Mouse (Mus musculus): ENCODE results near the gene Kif21a.

DNA sequence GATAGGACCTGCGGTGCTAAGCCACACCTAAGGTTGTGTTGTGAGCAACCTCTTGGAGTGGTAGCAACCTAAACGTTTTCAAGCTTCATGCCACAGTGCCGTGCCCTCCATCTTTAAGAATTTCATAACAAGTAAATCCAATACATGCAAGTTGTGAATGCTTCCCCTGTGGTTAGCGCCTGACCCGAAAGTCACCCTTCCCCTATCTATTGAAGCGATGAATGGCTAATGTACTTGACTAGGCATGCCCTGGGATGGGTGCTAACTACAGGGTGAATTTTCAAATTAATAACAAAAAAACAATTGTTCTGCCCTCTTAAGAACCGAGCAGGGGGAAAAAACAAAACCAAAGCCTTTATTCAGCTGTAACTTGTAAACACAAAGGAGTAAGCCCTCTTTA is 39.7 kb upstream of the Kif21a start:
- TF ChIP-seq CTCF (IDR thresholded peaks at IDR 0.05; ENCODE audit: borderline replicate concordance, extremely low read depth, insufficient read depth, insufficient read length) (no peak), POLR2A (IDR thresholded peaks at IDR 0.05; ENCODE audit: borderline replicate concordance, extremely low read depth, insufficient read depth, insufficient read length, poor library complexity, severe bottlenecking) (no peak)

All from brain, embryonic 14.5 days (tissue).